Mouse (Mus musculus) megakaryocyte, embryonic 14.5 days (primary cell): ENCODE data around the gene Prpf40b.

Experiments
- FLI1 ChIP-seq: IDR thresholded peaks from 2 replicates; pipeline ENCODE4 v1.6.1; 2012; ENCODE audit warnings: low read length, inconsistent platforms, mixed read lengths
- GATA1 ChIP-seq: IDR thresholded peaks from 3 replicates; pipeline ENCODE4 v1.6.1; 2012; ENCODE audit warnings: mixed read lengths, low read length, inconsistent platforms, borderline replicate concordance

- TF ChIP-seq GATA1 (no peak), FLI1 (no peak)
These were observed 60.8 kb downstream of the Prpf40b start for GRCm38 (mm10) chr15:99355660-99356059.
